Mouse (Mus musculus) embryo, embryonic 9.5 days (tissue): ENCODE results near the gene Ifng.

Experiments used
- DNase-seq: peaks from one replicate; pipeline ENCODE4 v3.0.0-alpha.2; 2017; ENCODE audit errors: extremely low spot score

Gene Ifng

GRCm38 (mm10) chr10:118480118-118480517, 39.3 kb downstream of the Ifng start:
- no peak for DNase-seq

GRCm38 (mm10) chr10:118480793-118481192, 39.9 kb downstream of the Ifng start:
- no peak for DNase-seq

- DNase-seq, result no peak
These were observed 53.3 kb downstream of the Ifng start for GRCm38 (mm10) chr10:118494109-118494508.

GRCm38 (mm10) chr10:118495362-118495761, 54.5 kb downstream of the Ifng start:
- DNase-seq, result no peak
